Mouse (Mus musculus) heart, postnatal 0 days (tissue): ENCODE data around the gene Gm45902. TPM values are rescaled to one million over a fixed set of nuclear protein-coding genes. Genes with fewer than 3 reads are reported as not detected.

ENCODE experiments used
- ATAC-seq: fragments of 200-750 bp; cut with Nextera tagmentation; 2 replicates; pipeline ENCODE4 v1.8.0; 2017; ENCODE audit warnings: low read depth, moderate number of reproducible peaks, moderate library complexity; ENCODE audit not compliant: insufficient read depth
- DNase-seq: peaks from one replicate; pipeline ENCODE4 v3.0.0-alpha.2; 2016; ENCODE audit warnings: low spot score
- H3K27ac ChIP-seq: fragments of 300-500 bp; sonication (generic); 2 replicates; pipeline ENCODE4 v1.5.1; 2014; ENCODE audit warnings: low read depth, mild to moderate bottlenecking
- H3K27me3 ChIP-seq: fragments of 300-500 bp; sonication (generic); 2 replicates; pipeline ENCODE4 v1.6.1; 2014; ENCODE audit warnings: low read length, mixed read lengths; ENCODE audit not compliant: control insufficient read depth, insufficient read depth
- H3K36me3 ChIP-seq: fragments of 300-500 bp; sonication (generic); replicated peaks from 2 replicates; pipeline ENCODE4 v1.6.1; 2014; ENCODE audit warnings: low read length, mixed read lengths; ENCODE audit not compliant: control insufficient read depth, insufficient read depth
- H3K4me1 ChIP-seq: fragments of 300-500 bp; sonication (generic); 2 replicates; pipeline ENCODE4 v1.6.1; 2014; ENCODE audit warnings: antibody characterized with exemption; ENCODE audit not compliant: control insufficient read depth, insufficient read depth
- H3K4me2 ChIP-seq: fragments of 300-500 bp; sonication (generic); 2 replicates; pipeline ENCODE4 v1.6.1; 2014; ENCODE audit warnings: low read depth, mild to moderate bottlenecking, low read length, moderate library complexity
- H3K4me3 ChIP-seq: fragments of 300-500 bp; sonication (generic); 2 replicates; pipeline ENCODE4 v1.5.1; 2014; ENCODE audit warnings: low read depth, low read length
- H3K9ac ChIP-seq: fragments of 300-500 bp; sonication (generic); replicated peaks from 2 replicates; pipeline ENCODE4 v1.6.1; 2014; ENCODE audit warnings: low read depth, low read length, mixed read lengths
- H3K9me3 ChIP-seq: fragments of 300-500 bp; sonication (generic); replicated peaks from 2 replicates; pipeline ENCODE4 v1.6.1; 2016; ENCODE audit warnings: low read length; ENCODE audit not compliant: control insufficient read depth
- CTCF ChIP-seq: IDR thresholded peaks from 2 replicates; pipeline ENCODE4 v1.5.1; 2016; ENCODE audit warnings: antibody characterized with exemption, control low read depth, low read depth
- EP300 ChIP-seq: IDR thresholded peaks from 2 replicates; pipeline ENCODE4 v1.6.1; 2016; ENCODE audit warnings: antibody characterized with exemption, low read depth
- WGBS: fragments of 180-500 bp; shearing (Covaris S2); extraction: QIAGEN DNeasy Blood & Tissue Kit; methylation state at CpG from one replicate; pipeline ENCODE4 v1.1.7; 2014; 5-methylcytosine and 5-hydroxymethylcytosine counted together
- polyA plus RNA-seq: library from polyadenylated mRNA; unstranded; fragments of >200 nt; fragmentation: Nextera tagmentation; extraction: Ambion mirVana; gene quantifications from 2 replicates; pipeline ENCODE4 v1.2.1, GENCODE M21; 2015
- total RNA-seq: library from RNA; depleted of rRNA; stranded (reverse); fragments of >200 nt; gene quantifications from 2 replicates; pipeline ENCODE4 v1.2.3, GENCODE M21; 2014; ENCODE audit warnings: low replicate concordance; rRNA removed

Gm45902 gene
- total RNA-seq: 1.8 and 2.6 TPM in 2 replicates
- polyA plus RNA-seq: 1.5 and 1.7 TPM in 2 replicates

DNA sequence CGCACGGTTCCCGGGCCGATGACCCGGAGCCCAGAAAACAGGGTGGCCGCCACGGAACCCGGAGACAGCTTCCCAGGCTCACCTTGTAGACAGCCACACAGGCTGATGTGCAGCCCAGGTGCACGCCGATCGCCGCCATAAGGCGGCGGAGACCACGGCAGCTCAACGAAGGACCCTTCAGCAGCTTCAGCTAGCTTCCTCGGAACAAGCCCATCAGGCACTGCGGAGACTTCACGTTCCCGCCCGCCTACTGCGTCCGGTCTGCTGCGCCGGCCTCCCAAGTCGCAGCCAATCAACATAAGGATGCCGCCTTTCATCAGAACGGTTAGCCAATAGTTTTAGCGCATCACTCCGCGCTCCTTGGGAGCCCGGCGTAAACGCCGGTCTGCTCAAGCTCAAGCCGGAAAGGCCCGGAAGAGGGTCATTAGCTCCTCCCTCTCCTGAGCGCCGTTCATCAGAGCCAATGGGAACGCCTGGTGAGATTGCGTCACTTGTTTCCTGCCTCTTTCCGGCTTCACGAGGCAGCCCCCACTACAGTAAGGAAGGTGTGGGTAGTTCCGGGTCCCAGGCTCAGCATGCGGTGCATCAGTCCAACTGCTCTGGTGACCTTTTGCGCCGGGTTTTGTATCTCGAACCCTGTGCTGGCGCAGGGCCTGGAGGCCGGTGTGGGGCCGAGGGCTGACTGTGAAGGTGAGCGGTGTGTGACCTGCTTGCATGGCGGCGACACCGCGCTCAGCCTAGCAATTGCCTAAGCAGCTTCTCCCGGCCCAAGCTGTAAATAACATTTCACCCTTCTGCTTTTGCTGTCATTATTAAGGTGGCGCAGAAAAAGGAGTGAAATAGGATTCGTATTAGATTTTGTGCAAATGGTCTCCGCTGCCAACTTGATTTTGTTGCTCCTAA lies at the start of gene Gm45902, which contains the start of the genes Hspa14 and Cdnf:
Gm45902 (minus strand) TSS at position 239 of the 903 bp plus-strand sequence.
Hspa14 (minus strand) TSS at position 263 of the 903 bp plus-strand sequence.
Cdnf (plus strand) TSS at position 479 of the 903 bp plus-strand sequence.
- ATAC-seq (peak; percentile 100), DNase-seq (peak; percentile 99)
- TF ChIP-seq CTCF (no peak), EP300 (no peak)
- WGBS: under 1% methylated on average over 60 of the region's 60 CpGs
- H3K9me3 ChIP-seq: no peaks in the 10 kb centered on the region
- peak within 1 kb of the TSS; percentile 87 for H3K9ac ChIP-seq
- H3K4me3 ChIP-seq: peak within 1 kb of the TSS; percentile 78
- H3K27me3 ChIP-seq: no peaks in the 10 kb centered on the region
- H3K36me3 ChIP-seq: peaks cover 27% of the 10 kb centered on the region
- peaks cover 7% of the 10 kb centered on the region for H3K4me1 ChIP-seq
- peak within 1 kb of the TSS; percentile 86 for H3K27ac ChIP-seq
- H3K4me2 ChIP-seq: peak within 1 kb of the TSS; percentile 96

DNA sequence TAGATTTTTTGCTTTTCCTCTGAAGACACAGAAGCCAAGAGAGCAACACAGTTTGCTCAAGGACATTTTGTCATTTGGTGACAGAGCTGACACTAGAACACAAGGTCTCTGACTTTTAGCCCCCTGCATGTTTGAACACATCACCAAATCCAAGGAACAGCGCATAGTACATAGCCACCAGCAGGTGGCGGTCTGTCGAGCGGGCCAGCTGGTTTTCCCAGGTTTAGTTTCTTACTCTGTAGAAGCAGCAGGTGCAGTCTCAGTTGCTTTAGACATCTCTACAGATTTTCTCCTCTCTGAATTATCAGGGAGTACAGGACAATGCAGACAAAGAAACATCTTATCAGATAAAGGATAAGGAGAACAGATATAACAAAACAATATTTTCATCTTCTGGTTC lies 34.0 kb upstream of the Gm45902 start:
- no peaks in the 10 kb centered on the region for H3K36me3 ChIP-seq
- H3K9me3 ChIP-seq: no peaks in the 10 kb centered on the region
- no peak overlapping the region for H3K4me3 ChIP-seq
- peak; percentile 88 for TF ChIP-seq CTCF
- TF ChIP-seq EP300: no peak
- no peak overlapping the region for H3K27ac ChIP-seq
- ATAC-seq: no peak
- DNase-seq: peak; percentile 72
- no peak overlapping the region for H3K4me2 ChIP-seq
- no peaks in the 10 kb centered on the region for H3K4me1 ChIP-seq
- WGBS: 5% methylated on average over 4 of the region's 4 CpGs
- H3K27me3 ChIP-seq: no peaks in the 10 kb centered on the region
- no peak overlapping the region for H3K9ac ChIP-seq

DNA sequence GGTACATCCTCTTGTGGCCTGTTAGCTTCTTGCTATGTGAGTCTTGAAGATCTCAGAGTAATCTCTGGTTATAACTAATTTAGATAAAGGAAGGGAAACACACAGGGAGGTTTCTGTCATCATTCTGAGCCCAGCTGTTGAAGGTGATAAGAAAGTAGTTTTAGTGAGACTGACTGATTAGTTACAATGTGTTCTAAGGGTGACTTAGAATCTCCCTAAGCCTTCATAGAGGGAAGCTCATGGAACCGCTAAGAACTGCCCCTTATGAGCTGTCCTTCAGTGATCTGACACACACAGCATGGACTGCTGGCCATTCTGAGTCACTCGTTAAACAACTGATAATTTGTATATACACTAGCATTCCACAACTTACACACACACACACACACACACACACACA lies 33.5 kb upstream of the Gm45902 start:
- Histone ChIP-seq H3K4me1 (no peaks in the 10 kb centered on the region), H3K9ac (no peak overlapping the region), H3K27ac (no peak overlapping the region), H3K9me3 (no peaks in the 10 kb centered on the region), H3K36me3 (no peaks in the 10 kb centered on the region), H3K27me3 (no peaks in the 10 kb centered on the region), H3K4me3 (no peak overlapping the region), H3K4me2 (no peak overlapping the region)
- TF ChIP-seq CTCF (no peak), EP300 (no peak)
- no peak for DNase-seq
- WGBS: 47% methylated on average over 2 of the region's 2 CpGs
- no peak for ATAC-seq

- H3K27ac ChIP-seq: no peak overlapping the region
Measured at GRCm38 (mm10) chr2:3541307-3542079, 28.9 kb upstream of the Gm45902 start.

GRCm38 (mm10) chr2:3526288-3526687 lies 13.7 kb upstream of the Gm45902 start:
- Histone ChIP-seq H3K4me3 (no peak overlapping the region), H3K9me3 (no peaks in the 10 kb centered on the region), H3K9ac (no peak overlapping the region), H3K27me3 (no peaks in the 10 kb centered on the region), H3K27ac (no peak overlapping the region), H3K36me3 (no peaks in the 10 kb centered on the region), H3K4me1 (no peaks in the 10 kb centered on the region), H3K4me2 (no peak overlapping the region)
- ATAC-seq (no peak), DNase-seq (no peak)
- 74% methylated on average over 6 of the region's 6 CpGs for WGBS
- TF ChIP-seq EP300: no peak
- TF ChIP-seq CTCF: no peak

More at GRCm38 (mm10) chr2:3541307-3542079, 28.9 kb upstream of the Gm45902 start:
- ATAC-seq: no peak
- TF ChIP-seq CTCF: no peak
- TF ChIP-seq EP300: no peak
- Histone ChIP-seq H3K4me3 (no peak overlapping the region), H3K4me1 (no peaks in the 10 kb centered on the region), H3K4me2 (no peak overlapping the region), H3K9me3 (no peaks in the 10 kb centered on the region), H3K36me3 (no peaks in the 10 kb centered on the region), H3K27me3 (no peaks in the 10 kb centered on the region), H3K9ac (no peak overlapping the region)
- DNase-seq: no peak
- 54% methylated on average over 9 of the region's 9 CpGs for WGBS
